Mouse (Mus musculus): ENCODE measurements around the gene Ppm1n. TPM values are rescaled to one million over a fixed set of nuclear protein-coding genes. Genes with fewer than 3 reads are reported as not detected.

Gene Ppm1n
- total and polyA plus RNA-seq, 3 experiments: not detected

- Histone ChIP-seq H3K9me3 (replicated peaks) (no peaks in the 10 kb centered on the region), H3K27me3 (ENCODE audit: insufficient read depth, low read length) (no peaks in the 10 kb centered on the region; the same call in 1 of the 2 replicates), H3K4me1 (ENCODE audit: insufficient read depth, low read depth, low read length) (peaks cover 42% of the 10 kb centered on the region), H3K36me3 (replicated peaks) (peaks cover 22% of the 10 kb centered on the region), H3K4me3 (ENCODE audit: low read depth, low read length) (peak overlapping the region; percentile 77)
- DNase-seq (ENCODE audit: low spot score) (peak; percentile 92), ATAC-seq (ENCODE audit: extremely low read depth, insufficient number of reproducible peaks, low FRiP score, poor library complexity, severe bottlenecking) (peak; percentile 51)
- no peak for TF ChIP-seq GATA1 (IDR thresholded peaks at IDR 0.05; ENCODE audit: borderline replicate concordance, low read length)
- no peak for TF ChIP-seq TAL1 (conservative IDR thresholded peaks at IDR 0.05; ENCODE audit: low read depth, low read length)
- no peak for TF ChIP-seq CTCF (IDR thresholded peaks at IDR 0.05; ENCODE audit: low read depth, low read length)
- no peak for TF ChIP-seq POLR2AphosphoS5 (IDR thresholded peaks at IDR 0.05; ENCODE audit: insufficient replicate concordance, low read depth, low read length)
- no peak for TF ChIP-seq GATA2 (IDR thresholded peaks at IDR 0.05; ENCODE audit: borderline replicate concordance, low read depth, low read length)
These were observed 7.6 kb downstream of the Ppm1n start for GRCm38 (mm10) chr7:19272173-19272764.

- DNase-seq (ENCODE audit: low spot score) (peak; percentile 69), ATAC-seq (ENCODE audit: extremely low read depth, insufficient number of reproducible peaks, low FRiP score, poor library complexity, severe bottlenecking) (peak; percentile 17)
- TF ChIP-seq POLR2AphosphoS5 (IDR thresholded peaks at IDR 0.05; ENCODE audit: insufficient replicate concordance, low read depth, low read length) (0 out of 2 replicates have a peak, but pooled peaks have one; percentile 69), GATA2 (IDR thresholded peaks at IDR 0.05; ENCODE audit: borderline replicate concordance, low read depth, low read length) (no peak)
- Histone ChIP-seq H3K36me3 (replicated peaks) (peaks cover 28% of the 10 kb centered on the region), H3K9me3 (replicated peaks) (no peaks in the 10 kb centered on the region), H3K4me1 (ENCODE audit: insufficient read depth, low read depth, low read length) (peaks cover 49% of the 10 kb centered on the region), H3K27me3 (ENCODE audit: insufficient read depth, low read length) (no peaks in the 10 kb centered on the region), H3K4me3 (ENCODE audit: low read depth, low read length) (peak within 1 kb of the TSS; percentile 77)
These were observed 8.4 kb downstream of the Ppm1n start, which contains the start of gene Vasp for GRCm38 (mm10) chr7:19271238-19272172. Gene Vasp, minus strand, starts transcription at chr7:19271817.

GRCm38 (mm10) chr7:19270509-19271237 is 9.2 kb downstream of the Ppm1n start:
- Histone ChIP-seq H3K9me3 (replicated peaks) (no peaks in the 10 kb centered on the region), H3K27me3 (ENCODE audit: insufficient read depth, low read length) (no peaks in the 10 kb centered on the region), H3K4me3 (ENCODE audit: low read depth, low read length) (peak overlapping the region; percentile 77), H3K36me3 (replicated peaks) (peaks cover 35% of the 10 kb centered on the region), H3K4me1 (ENCODE audit: insufficient read depth, low read depth, low read length) (peaks cover 57% of the 10 kb centered on the region)
- ATAC-seq (ENCODE audit: extremely low read depth, insufficient number of reproducible peaks, low FRiP score, poor library complexity, severe bottlenecking) (no peak), DNase-seq (ENCODE audit: low spot score) (no peak)
- TF ChIP-seq POLR2AphosphoS5 (IDR thresholded peaks at IDR 0.05; ENCODE audit: insufficient replicate concordance, low read depth, low read length) (no peak), CTCF (IDR thresholded peaks at IDR 0.05; ENCODE audit: low read depth, low read length) (no peak), GATA1 (IDR thresholded peaks at IDR 0.05; ENCODE audit: borderline replicate concordance, low read length) (no peak), TAL1 (conservative IDR thresholded peaks at IDR 0.05; ENCODE audit: low read depth, low read length) (no peak), GATA2 (IDR thresholded peaks at IDR 0.05; ENCODE audit: borderline replicate concordance, low read depth, low read length) (no peak)

- peak; percentile 81 for DNase-seq (ENCODE audit: low spot score)
These were observed 10.0 kb downstream of the Ppm1n start for GRCm38 (mm10) chr7:19269721-19270441.

GRCm38 (mm10) chr7:19268993-19269681 is 10.7 kb downstream of the Ppm1n start:
- TF ChIP-seq CTCF (IDR thresholded peaks at IDR 0.05; ENCODE audit: low read depth, low read length): no peak
- TF ChIP-seq TAL1 (conservative IDR thresholded peaks at IDR 0.05; ENCODE audit: low read depth, low read length): no peak
- no peak for TF ChIP-seq GATA1 (IDR thresholded peaks at IDR 0.05; ENCODE audit: borderline replicate concordance, low read length)
- H3K27me3 ChIP-seq (ENCODE audit: insufficient read depth, low read length): no peaks in the 10 kb centered on the region
- H3K4me1 ChIP-seq (ENCODE audit: insufficient read depth, low read depth, low read length): peaks cover 68% of the 10 kb centered on the region
- H3K4me3 ChIP-seq (ENCODE audit: low read depth, low read length): peak overlapping the region; percentile 77
- ATAC-seq (ENCODE audit: extremely low read depth, insufficient number of reproducible peaks, low FRiP score, poor library complexity, severe bottlenecking) (no peak), DNase-seq (ENCODE audit: low spot score) (no peak)
- H3K36me3 ChIP-seq (replicated peaks): peaks cover 49% of the 10 kb centered on the region
- H3K9me3 ChIP-seq (replicated peaks): no peaks in the 10 kb centered on the region

More at GRCm38 (mm10) chr7:19269721-19270441, 10.0 kb downstream of the Ppm1n start:
- ATAC-seq (ENCODE audit: extremely low read depth, insufficient number of reproducible peaks, low FRiP score, poor library complexity, severe bottlenecking): peak; percentile 9; the same call in 1 of the 2 replicates
- Histone ChIP-seq H3K36me3 (replicated peaks) (peaks cover 42% of the 10 kb centered on the region), H3K9me3 (replicated peaks) (no peaks in the 10 kb centered on the region), H3K4me1 (ENCODE audit: insufficient read depth, low read depth, low read length) (peaks cover 65% of the 10 kb centered on the region), H3K27me3 (ENCODE audit: insufficient read depth, low read length) (no peaks in the 10 kb centered on the region), H3K4me3 (ENCODE audit: low read depth, low read length) (peak overlapping the region; percentile 77)
- TF ChIP-seq GATA2 (IDR thresholded peaks at IDR 0.05; ENCODE audit: borderline replicate concordance, low read depth, low read length): no peak
- TF ChIP-seq CTCF (IDR thresholded peaks at IDR 0.05; ENCODE audit: low read depth, low read length): no peak
- no peak for TF ChIP-seq GATA1 (IDR thresholded peaks at IDR 0.05; ENCODE audit: borderline replicate concordance, low read length)
- TF ChIP-seq POLR2AphosphoS5 (IDR thresholded peaks at IDR 0.05; ENCODE audit: insufficient replicate concordance, low read depth, low read length): no peak
- no peak for TF ChIP-seq TAL1 (conservative IDR thresholded peaks at IDR 0.05; ENCODE audit: low read depth, low read length)
